16 mouse cellular contexts compared by ENCODE assay signal in genomic region chr12:11379396-11379795, GRCm38 (mm10).
"Had no signal": no experiment of that assay in that cellular context is flagged by ENCODE, and none has a peak within 500 bp of the region (broad histone marks: within the 10 kb centered on the region; RNA-seq: fewer than 3 reads in every experiment).

No protein-coding gene starts in this region.

- DNase-seq: heart, postnatal 10 days; heart, postnatal 14 days; heart, postnatal 36 days; heart, postnatal 4 days; kidney, adult 11 months; kidney, adult 18-20 months; kidney, adult 2 months; kidney, adult 8-10 months; kidney, adult 9 months; kidney, postnatal 10 days; kidney, postnatal 14 days; kidney, postnatal 25 days; kidney, postnatal 36 days; kidney, postnatal 4 days; layer of hippocampus, adult 9-11 months; layer of hippocampus, postnatal 36 days had no signal
